Mouse (Mus musculus) kidney, adult 18-20 months (tissue): Measurements from ENCODE around the gene P2rx4.

Experiments
- DNase-seq: peaks from one replicate; pipeline ENCODE4 v3.0.0; 2021

Gene P2rx4

DNA sequence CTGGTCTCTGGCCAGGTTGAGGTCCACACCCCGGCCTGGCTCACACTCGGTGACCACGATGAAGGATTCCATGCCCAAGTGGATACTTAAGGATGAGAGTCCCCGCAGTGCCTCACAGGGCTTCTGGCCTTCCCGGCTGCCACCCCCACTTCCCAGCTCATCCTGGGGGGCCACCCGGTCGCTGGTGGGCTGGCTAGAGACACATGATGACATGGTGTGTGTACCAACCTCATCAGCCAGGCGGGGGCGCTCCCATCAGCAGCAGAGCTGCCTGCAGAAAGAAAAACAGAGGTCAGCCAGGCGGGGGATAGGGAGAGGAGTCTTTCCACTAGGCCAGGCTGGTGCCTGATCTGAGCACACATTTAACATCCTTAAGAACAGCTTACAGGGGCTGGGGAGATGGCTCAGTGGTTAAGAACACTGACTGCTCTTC lies 56.7 kb downstream of the P2rx4 start:
- peak; percentile 35 for DNase-seq

GRCm38 (mm10) chr5:122767283-122767682 lies 59.9 kb downstream of the P2rx4 start:
- DNase-seq = no peak

- DNase-seq = no peak
Measured at GRCm38 (mm10) chr5:122769101-122769568, 61.8 kb downstream of the P2rx4 start.

DNA sequence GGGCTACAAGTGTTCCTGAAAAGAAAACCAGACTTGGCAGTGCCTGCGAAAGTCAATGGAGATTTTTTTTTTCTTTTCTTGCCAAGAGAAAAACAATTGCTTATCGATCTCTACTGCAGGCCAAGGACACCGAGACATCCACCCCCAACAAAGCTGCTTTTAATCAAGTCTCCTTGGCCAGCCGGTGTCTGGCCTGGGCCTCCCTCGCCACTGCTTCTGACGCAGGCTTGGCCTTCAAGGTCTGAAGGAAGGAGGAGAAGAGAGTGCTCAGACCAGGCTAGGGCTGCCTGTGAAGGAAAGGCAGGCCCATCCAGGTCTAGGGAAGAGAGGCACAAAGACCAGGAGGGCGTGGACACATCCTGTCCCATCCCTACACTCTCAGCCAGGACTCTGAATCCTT lies 63.0 kb downstream of the P2rx4 start:
- DNase-seq = no peak

DNA sequence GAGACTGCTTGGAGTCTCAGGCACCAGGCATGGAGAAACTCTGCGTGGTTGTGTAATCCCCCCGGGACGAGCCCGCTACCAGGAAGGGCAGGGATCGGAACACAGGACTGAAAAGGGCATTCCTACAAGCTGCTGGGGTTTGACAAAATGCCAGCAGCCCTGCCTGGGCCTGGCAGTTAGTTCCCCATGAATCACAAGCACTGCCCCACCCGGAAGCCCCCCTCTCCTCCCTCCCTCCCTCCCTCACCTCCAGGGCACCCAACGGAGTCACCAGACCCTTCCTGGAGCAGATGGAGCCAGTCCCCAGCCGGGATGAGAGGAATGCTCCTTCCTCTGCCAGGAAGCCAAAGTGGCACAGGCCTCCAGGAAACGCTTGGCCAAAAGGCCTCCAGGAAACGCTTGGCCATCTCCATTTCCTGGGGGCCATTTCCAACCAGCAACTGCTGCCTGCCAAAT lies 63.5 kb downstream of the P2rx4 start:
- peak; percentile 74 for DNase-seq

DNA sequence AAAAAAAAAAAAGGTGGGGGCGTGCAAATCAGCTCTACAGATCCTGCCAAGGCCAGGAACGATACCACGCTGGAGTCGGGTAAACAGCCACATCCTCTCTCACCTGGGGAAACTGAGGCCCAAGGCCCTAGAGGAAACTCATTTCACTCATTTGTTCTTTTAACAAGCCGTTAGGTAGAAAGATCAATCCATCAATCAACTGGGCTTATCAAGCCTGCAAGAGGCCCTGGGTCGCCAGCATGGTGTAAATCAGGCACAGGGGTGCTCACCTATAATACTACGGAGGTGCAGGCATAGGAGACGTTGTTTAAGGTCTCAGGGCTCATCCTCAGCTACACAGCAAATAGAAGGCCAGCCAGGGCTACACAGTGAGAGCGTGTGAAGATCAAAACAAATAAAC lies 64.1 kb downstream of the P2rx4 start:
- no peak for DNase-seq

- DNase-seq = no peak
Measured at GRCm38 (mm10) chr5:122773756-122774155, 66.4 kb downstream of the P2rx4 start.

- no peak for DNase-seq
Measured at GRCm38 (mm10) chr5:122774743-122775611, 67.6 kb downstream of the P2rx4 start.

- no peak for DNase-seq
Measured at GRCm38 (mm10) chr5:122775646-122776286, 68.4 kb downstream of the P2rx4 start.

GRCm38 (mm10) chr5:122777322-122777721 lies 70.0 kb downstream of the P2rx4 start:
- DNase-seq = no peak

GRCm38 (mm10) chr5:122778231-122779226 lies 71.2 kb downstream of the P2rx4 start:
- peak; percentile 47 for DNase-seq
